ENCODE assay signal across 17 mouse cellular contexts in genomic region chr11:20634543-20634942, GRCm38 (mm10).
A peak's percentile ranks its signal among the peaks of the same experiment; 100 is the strongest.
DNase-seq lines count a peak whose midpoint lies in the region; ATAC-seq lines count a peak whose summit lies in the region.
"Had no signal": no experiment of that assay in that cellular context is flagged by ENCODE, and none has a peak within 500 bp of the region (broad histone marks: within the 10 kb centered on the region; RNA-seq: fewer than 3 reads in every experiment).

No protein-coding gene starts in this region.

- H3K9ac ChIP-seq in forebrain, embryonic 12.5 days: 0 out of 2 replicates have a peak overlapping the region, but pooled peaks have one; percentile 2
- no peak overlapping the region for H3K9ac ChIP-seq in forebrain, embryonic 11.5 days (ENCODE audit: low read length)
- H3K9ac ChIP-seq in kidney, embryonic 15.5 days: no peak overlapping the region
- no peak overlapping the region for H3K9ac ChIP-seq in hindbrain, embryonic 14.5 days
- peak overlapping the region; percentile 44 for H3K9ac ChIP-seq in liver, embryonic 15.5 days
- H3K9ac ChIP-seq: lung, embryonic 15.5 days; neural tube, embryonic 15.5 days had no signal

- H3K4me3 ChIP-seq in forebrain, embryonic 12.5 days (replicated peaks): no peak overlapping the region
- H3K4me3 ChIP-seq in forebrain, embryonic 11.5 days (ENCODE audit: low read depth, low read length): no peak overlapping the region
- no peak overlapping the region for H3K4me3 ChIP-seq in kidney, embryonic 15.5 days (replicated peaks)
- no peak overlapping the region for H3K4me3 ChIP-seq in hindbrain, embryonic 14.5 days (replicated peaks; ENCODE audit: low read length)
- H3K4me3 ChIP-seq in liver, embryonic 15.5 days (replicated peaks): peak overlapping the region; percentile 99
- H3K4me3 ChIP-seq: lung, embryonic 15.5 days; neural tube, embryonic 15.5 days had no signal

- no peak overlapping the region for H3K27ac ChIP-seq in forebrain, embryonic 12.5 days
- no peak overlapping the region for H3K27ac ChIP-seq in forebrain, embryonic 11.5 days (ENCODE audit: low read depth, low read length)
- H3K27ac ChIP-seq in kidney, embryonic 15.5 days: no peak overlapping the region
- no peak overlapping the region for H3K27ac ChIP-seq in hindbrain, embryonic 14.5 days
- H3K27ac ChIP-seq in liver, embryonic 15.5 days (replicated peaks): peak overlapping the region; percentile 100
- H3K27ac ChIP-seq: neural tube, embryonic 15.5 days had no signal

- H3K27me3 ChIP-seq in forebrain, embryonic 12.5 days: no peaks in the 10 kb centered on the region
- no peaks in the 10 kb centered on the region for H3K27me3 ChIP-seq in forebrain, embryonic 11.5 days (ENCODE audit: control insufficient read depth, insufficient read depth, low read length)
- no peaks in the 10 kb centered on the region for H3K27me3 ChIP-seq in kidney, embryonic 15.5 days
- no peaks in the 10 kb centered on the region for H3K27me3 ChIP-seq in hindbrain, embryonic 14.5 days (ENCODE audit: control insufficient read depth, insufficient read depth, low read length)
- no peaks in the 10 kb centered on the region for H3K27me3 ChIP-seq in liver, embryonic 15.5 days
- H3K27me3 ChIP-seq: lung, embryonic 15.5 days; megakaryocyte, embryonic 14.5 days; neural tube, embryonic 15.5 days; Patski had no signal

- WGBS in forebrain, embryonic 12.5 days: 74% methylated on average over 1 of the region's 1 CpGs
- WGBS in forebrain, embryonic 11.5 days: 64% methylated on average over 1 of the region's 1 CpGs
- WGBS in kidney, embryonic 15.5 days: 89% methylated on average over 1 of the region's 1 CpGs
- 85% methylated on average over 1 of the region's 1 CpGs for WGBS in hindbrain, embryonic 14.5 days
- WGBS in liver, embryonic 15.5 days (ENCODE audit: insufficient replicate concordance): 43% methylated on average over 1 of the region's 1 CpGs

- H3K4me1 ChIP-seq in forebrain, embryonic 12.5 days: peaks cover 48% of the 10 kb centered on the region
- peaks cover 14% of the 10 kb centered on the region for H3K4me1 ChIP-seq in forebrain, embryonic 11.5 days (replicated peaks; ENCODE audit: control insufficient read depth, insufficient read depth, low read length)
- H3K4me1 ChIP-seq in kidney, embryonic 15.5 days: peaks cover 46% of the 10 kb centered on the region
- peaks cover 34% of the 10 kb centered on the region for H3K4me1 ChIP-seq in hindbrain, embryonic 14.5 days (replicated peaks; ENCODE audit: control insufficient read depth, insufficient read depth, low read length)
- H3K4me1 ChIP-seq in liver, embryonic 15.5 days (replicated peaks): peaks cover 76% of the 10 kb centered on the region

- H3K9me3 ChIP-seq in forebrain, embryonic 12.5 days: no peaks in the 10 kb centered on the region
- no peaks in the 10 kb centered on the region for H3K9me3 ChIP-seq in forebrain, embryonic 11.5 days (ENCODE audit: control insufficient read depth, low read length)
- no peaks in the 10 kb centered on the region for H3K9me3 ChIP-seq in kidney, embryonic 15.5 days (replicated peaks)
- no peaks in the 10 kb centered on the region for H3K9me3 ChIP-seq in hindbrain, embryonic 14.5 days (ENCODE audit: control insufficient read depth, low read length)
- no peaks in the 10 kb centered on the region for H3K9me3 ChIP-seq in liver, embryonic 15.5 days (replicated peaks)
- H3K9me3 ChIP-seq: lung, embryonic 15.5 days; megakaryocyte, embryonic 14.5 days; neural tube, embryonic 15.5 days had no signal

- DNase-seq in forebrain, embryonic 11.5 days (ENCODE audit: low spot score): no peak
- no peak for DNase-seq in kidney, postnatal 36 days
- no peak for DNase-seq in hindbrain, embryonic 14.5 days (ENCODE audit: low spot score)
- no peak for DNase-seq in urinary bladder, postnatal 14 days (ENCODE audit: low spot score)
- no peak for DNase-seq in adrenal gland, postnatal 4 days (ENCODE audit: low spot score in 2 of 2)
- DNase-seq: cerebellum, adult 18-20 months; gastrocnemius, postnatal 25 days; layer of hippocampus, adult 9-11 months; retina, postnatal 1 day; spleen, adult 18-20 months had no signal

- peak overlapping the region; percentile 25 for H3K4me2 ChIP-seq in forebrain, embryonic 12.5 days
- no peak overlapping the region; the same call in 1 of the 2 replicates for H3K4me2 ChIP-seq in forebrain, embryonic 11.5 days (ENCODE audit: low read depth, low read length, severe bottlenecking)
- H3K4me2 ChIP-seq in kidney, embryonic 15.5 days: peak overlapping the region; percentile 14; the same call in 1 of the 2 replicates
- H3K4me2 ChIP-seq in hindbrain, embryonic 14.5 days (replicated peaks): peak overlapping the region; percentile 92; the same call in 1 of the 2 replicates
- peak overlapping the region; percentile 80 for H3K4me2 ChIP-seq in liver, embryonic 15.5 days

- ATAC-seq in forebrain, embryonic 12.5 days (ENCODE audit: low FRiP score): no peak
- ATAC-seq in forebrain, embryonic 11.5 days (replicated peaks; ENCODE audit: low FRiP score): no peak
- no peak for ATAC-seq in kidney, embryonic 15.5 days (replicated peaks; ENCODE audit: low FRiP score)
- ATAC-seq in hindbrain, embryonic 14.5 days (ENCODE audit: low FRiP score): no peak
- ATAC-seq in liver, embryonic 15.5 days (ENCODE audit: insufficient read depth): no peak
- ATAC-seq: Patski had no signal

- H3K36me3 ChIP-seq in forebrain, embryonic 12.5 days (replicated peaks): no peaks in the 10 kb centered on the region
- H3K36me3 ChIP-seq in forebrain, embryonic 11.5 days (ENCODE audit: control insufficient read depth, insufficient read depth, low read length): no peaks in the 10 kb centered on the region
- no peaks in the 10 kb centered on the region for H3K36me3 ChIP-seq in kidney, embryonic 15.5 days
- H3K36me3 ChIP-seq in hindbrain, embryonic 14.5 days (replicated peaks; ENCODE audit: control insufficient read depth, insufficient read depth): no peaks in the 10 kb centered on the region
- H3K36me3 ChIP-seq in liver, embryonic 15.5 days (replicated peaks): no peaks in the 10 kb centered on the region
- H3K36me3 ChIP-seq: lung, embryonic 15.5 days; neural tube, embryonic 15.5 days had no signal

Comparison
In these comparisons a context has a peak if more than half of its experiments do, and no peak if none do; other contexts are left out.
1. H3K9ac ChIP-seq: peak in forebrain, embryonic 12.5 days (single experiment) and liver, embryonic 15.5 days (single experiment); none in forebrain, embryonic 11.5 days (single experiment), kidney, embryonic 15.5 days (single experiment) and hindbrain, embryonic 14.5 days (single experiment).